Mouse (Mus musculus): ENCODE data around the gene Dzip3.

DNA sequence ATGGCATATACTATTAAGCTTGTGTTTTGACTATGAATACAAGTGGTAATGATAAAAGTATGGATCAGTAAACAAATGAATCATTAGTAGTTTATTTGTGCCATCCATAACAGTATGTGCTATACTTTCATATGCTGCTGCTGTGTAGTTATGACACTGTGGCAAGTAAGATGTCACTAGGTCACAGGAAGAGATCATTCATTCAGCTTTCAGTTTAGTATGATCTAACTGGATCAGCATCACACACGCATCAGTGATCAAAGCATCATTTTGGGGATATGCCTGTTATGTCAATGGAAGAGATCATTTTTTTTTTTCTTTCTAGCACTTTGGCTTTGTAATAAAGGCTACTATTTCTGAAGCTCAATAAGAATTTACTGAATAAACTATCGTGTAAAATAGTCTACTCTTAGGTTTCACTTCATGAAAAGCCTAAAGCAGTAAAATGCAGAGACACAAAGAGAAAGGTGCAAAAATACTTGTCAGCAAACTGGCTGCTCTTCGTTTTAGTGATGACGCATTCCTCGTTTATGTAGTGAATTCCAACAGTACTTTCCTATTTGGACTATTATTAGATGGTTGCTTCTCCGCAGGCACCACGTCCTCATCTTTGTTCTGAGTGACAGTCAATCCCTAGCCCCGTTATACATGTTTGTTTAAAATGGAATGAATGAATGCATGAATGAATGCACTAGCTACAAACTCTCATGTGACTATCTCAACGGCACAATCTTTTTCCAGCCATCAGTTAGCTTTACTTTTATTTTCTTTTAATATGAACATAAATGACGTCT lies 1.3 kb downstream of the Dzip3 start:
- no peak for TF ChIP-seq CTCF (IDR thresholded peaks at IDR 0.05; ENCODE audit: control insufficient read depth, insufficient read depth, low read length)
- TF ChIP-seq POLR2A (IDR thresholded peaks at IDR 0.05; ENCODE audit: borderline replicate concordance, control insufficient read depth, low read depth, low read length) = no peak

All from bone marrow, adult 2 months (tissue).